Mouse (Mus musculus): ENCODE data around the gene Dnah8. TPM values are rescaled to one million over a fixed set of nuclear protein-coding genes. Genes with fewer than 3 reads are reported as not detected.

The Dnah8 gene
- polyA plus RNA-seq (2012; rRNA removed) = 1.7 TPM in 2 replicates

GRCm38 (mm10) chr17:30624132-30624531 lies at the start of gene Dnah8:
Gene Dnah8 (plus strand): TSS chr17:30624354.

GRCm38 (mm10) chr17:30575941-30576773 lies 48.0 kb upstream of the Dnah8 start, which contains the start of gene Btbd9:
Gene Btbd9 (minus strand): TSS chr17:30576488.

GRCm38 (mm10) chr17:30626719-30627118 lies 2.6 kb downstream of the Dnah8 start, which contains the start of gene Glo1:
Gene Glo1 (minus strand): TSS chr17:30626871.

GRCm38 (mm10) chr17:30901627-30902026 lies 277.5 kb downstream of the Dnah8 start, which contains the start of gene Glp1r:
Gene Glp1r (plus strand): TSS chr17:30901817.

Other genes with a start within 250 kb of the Dnah8 start
- 40.8 and 41.8 TPM in 2 replicates for gene Btbd9, start 47.9 kb upstream of the Dnah8 start, polyA plus RNA-seq (2012; rRNA removed)
- gene Glo1, start 2.5 kb downstream of the Dnah8 start, polyA plus RNA-seq (2012; rRNA removed) = 79.2 and 84.2 TPM in 2 replicates

Data from central nervous system, embryonic 14 days (tissue).